Mouse (Mus musculus) layer of hippocampus, postnatal 14 days (tissue): ENCODE measurements at regions not wholly inside any gene's neighbourhood (a gene's known extent, or its start where the extent isn't known, plus 50 kb on each side); places are given as distances from the start of the nearest gene placed in this dataset.

Experiments used
- DNase-seq, 2 experiments: peaks; one replicate each; pipeline ENCODE4 v3.0.0; 2021 to 2022; ENCODE audit warnings: low spot score in 2 of 2, mixed read lengths in 1 of 2

- DNase-seq, result peak in 1 of 2 experiments; percentile 9
Measured at GRCm38 (mm10) chr4:5206394-5207099, 413.4 kb upstream of the Impad1 start.

GRCm38 (mm10) chr4:5205328-5206208 is 412.4 kb upstream of the Impad1 start:
- no peak for DNase-seq

GRCm38 (mm10) chr4:5194272-5194671 is 401.1 kb upstream of the Impad1 start:
- no peak for DNase-seq

- DNase-seq, result no peak
Measured at GRCm38 (mm10) chr4:5181591-5181990, 388.4 kb upstream of the Impad1 start.

GRCm38 (mm10) chr4:5178991-5179693 is 386.0 kb upstream of the Impad1 start:
- peak; percentile 3 to 18 for DNase-seq

GRCm38 (mm10) chr4:5165263-5165662 is 372.1 kb upstream of the Impad1 start:
- DNase-seq, result no peak

GRCm38 (mm10) chr4:5160931-5161330 is 367.8 kb upstream of the Impad1 start:
- no peak for DNase-seq

- DNase-seq, result no peak
Measured at GRCm38 (mm10) chr4:5130726-5131125, 337.6 kb upstream of the Impad1 start.

GRCm38 (mm10) chr4:5126059-5126458 is 332.9 kb upstream of the Impad1 start:
- no peak for DNase-seq

- DNase-seq, result no peak
Measured at GRCm38 (mm10) chr4:5098411-5098810, 305.3 kb upstream of the Impad1 start.

- DNase-seq, result no peak
Measured at GRCm38 (mm10) chr4:5078723-5079122, 285.6 kb upstream of the Impad1 start.

GRCm38 (mm10) chr4:5074754-5075153 is 281.6 kb upstream of the Impad1 start:
- DNase-seq, result no peak

GRCm38 (mm10) chr4:5071243-5071642 is 278.1 kb upstream of the Impad1 start:
- DNase-seq, result no peak

- no peak for DNase-seq
Measured at GRCm38 (mm10) chr4:5059290-5059955, 266.3 kb upstream of the Impad1 start.

GRCm38 (mm10) chr4:5029929-5030328 is 236.8 kb upstream of the Impad1 start:
- DNase-seq, result no peak

GRCm38 (mm10) chr4:4987491-4987890 is 194.3 kb upstream of the Impad1 start:
- DNase-seq, result no peak

GRCm38 (mm10) chr4:4983474-4984194 is 190.5 kb upstream of the Impad1 start:
- no peak for DNase-seq

GRCm38 (mm10) chr4:4971800-4972319 is 178.7 kb upstream of the Impad1 start:
- DNase-seq, result no peak

GRCm38 (mm10) chr4:4948956-4949355 is 155.8 kb upstream of the Impad1 start:
- peak; percentile 11 to 18 for DNase-seq

- no peak for DNase-seq
Measured at GRCm38 (mm10) chr4:4944498-4944897, 151.3 kb upstream of the Impad1 start.
